Mouse (Mus musculus) embryonic facial prominence, embryonic 13.5 days (tissue): ENCODE results near the gene Efcc1. TPM values are rescaled to one million over a fixed set of nuclear protein-coding genes. Genes with fewer than 3 reads are reported as not detected.
"Not testable (repeated sequence)": the region's sequence is repeated elsewhere in the genome, so short reads cannot be mapped to it uniquely, and the experiment has no call there.

ENCODE experiments used
- ATAC-seq: fragments of 200-750 bp; cut with Nextera tagmentation; 2 replicates; pipeline ENCODE4 v1.8.0; 2017; ENCODE audit warnings: low read depth; ENCODE audit not compliant: insufficient number of reproducible peaks, insufficient read depth, low FRiP score, low TSS enrichment
- H3K27ac ChIP-seq: fragments of 300-500 bp; sonication (generic); 2 replicates; pipeline ENCODE4 v1.5.1; 2015; ENCODE audit warnings: moderate library complexity, mild to moderate bottlenecking, inconsistent platforms
- H3K27me3 ChIP-seq: fragments of 300-500 bp; sonication (generic); 2 replicates; pipeline ENCODE4 v1.6.1; 2015; ENCODE audit warnings: mild to moderate bottlenecking, inconsistent platforms
- H3K36me3 ChIP-seq: fragments of 300-500 bp; sonication (generic); 2 replicates; pipeline ENCODE4 v1.6.1; 2015; ENCODE audit warnings: mild to moderate bottlenecking, inconsistent platforms
- H3K4me1 ChIP-seq: fragments of 300-500 bp; sonication (generic); 2 replicates; pipeline ENCODE4 v1.6.1; 2015; ENCODE audit warnings: inconsistent platforms
- H3K4me2 ChIP-seq: fragments of 300-500 bp; sonication (generic); 2 replicates; pipeline ENCODE4 v1.6.1; 2015; ENCODE audit warnings: moderate library complexity, mild to moderate bottlenecking, inconsistent platforms
- H3K4me3 ChIP-seq: fragments of 300-500 bp; sonication (generic); 2 replicates; pipeline ENCODE4 v1.5.1; 2015; ENCODE audit warnings: mild to moderate bottlenecking, inconsistent platforms
- H3K9ac ChIP-seq: fragments of 300-500 bp; sonication (generic); 2 replicates; pipeline ENCODE4 v1.6.1; 2015; ENCODE audit warnings: mild to moderate bottlenecking, inconsistent platforms
- H3K9me3 ChIP-seq: fragments of 300-500 bp; sonication (generic); 2 replicates; pipeline ENCODE4 v1.6.1; 2016; ENCODE audit warnings: inconsistent platforms
- WGBS: fragments of 180-500 bp; shearing (Covaris S2); methylation state at CpG from one replicate; pipeline ENCODE4 v1.1.7; 2015; ENCODE audit warnings: mixed read lengths; 5-methylcytosine and 5-hydroxymethylcytosine counted together
- polyA plus RNA-seq: library from polyadenylated mRNA; unstranded; fragments of >200 nt; fragmentation: Nextera tagmentation; extraction: Ambion mirVana; gene quantifications from 2 replicates; pipeline ENCODE4 v1.2.1, GENCODE M21; 2015

Gene Efcc1
- polyA plus RNA-seq, 1 experiment from 2014 or later: 2.2 TPM

GRCm38 (mm10) chr6:87763376-87764280 is 33.0 kb downstream of the Efcc1 start:
- Histone ChIP-seq H3K36me3 (no peaks in the 10 kb centered on the region), H3K4me1 (no peaks in the 10 kb centered on the region), H3K4me3 (no peak overlapping the region), H3K27ac (no peak overlapping the region), H3K4me2 (no peak overlapping the region), H3K9ac (no peak overlapping the region), H3K27me3 (no peaks in the 10 kb centered on the region), H3K9me3 (no peaks in the 10 kb centered on the region)
- ATAC-seq: no peak
- 70% methylated on average over 4 of the region's 4 CpGs for WGBS

GRCm38 (mm10) chr6:87764296-87764695 is 33.6 kb downstream of the Efcc1 start:
- H3K9me3 ChIP-seq, H3K4me2 ChIP-seq, H3K9ac ChIP-seq, H3K27me3 ChIP-seq, H3K4me3 ChIP-seq, H3K27ac ChIP-seq, ATAC-seq, H3K36me3 ChIP-seq, H3K4me1 ChIP-seq: not testable (repeated sequence)
- WGBS: 90% methylated on average over 2 of the region's 2 CpGs

GRCm38 (mm10) chr6:87770626-87771025 is 40.0 kb downstream of the Efcc1 start:
- Histone ChIP-seq H3K4me3 (no peak overlapping the region), H3K27ac (no peak overlapping the region), H3K9ac (no peak overlapping the region), H3K4me1 (no peaks in the 10 kb centered on the region), H3K36me3 (no peaks in the 10 kb centered on the region), H3K9me3 (no peaks in the 10 kb centered on the region), H3K4me2 (no peak overlapping the region), H3K27me3 (no peaks in the 10 kb centered on the region)
- WGBS: 54% methylated on average over 8 of the region's 8 CpGs
- no peak for ATAC-seq

- ATAC-seq: no peak
- 27% methylated on average over 1 of the region's 1 CpGs for WGBS
Observed at GRCm38 (mm10) chr6:87774466-87774865, 43.8 kb downstream of the Efcc1 start.

GRCm38 (mm10) chr6:87774909-87775308 is 44.2 kb downstream of the Efcc1 start:
- ATAC-seq: no peak
- Histone ChIP-seq H3K36me3 (no peaks in the 10 kb centered on the region), H3K4me2 (no peak overlapping the region), H3K9me3 (no peaks in the 10 kb centered on the region), H3K9ac (no peak overlapping the region), H3K4me3 (no peak overlapping the region), H3K27me3 (no peaks in the 10 kb centered on the region), H3K27ac (no peak overlapping the region), H3K4me1 (no peaks in the 10 kb centered on the region; the same call in 1 of the 2 replicates)
- 87% methylated on average over 9 of the region's 9 CpGs for WGBS

More at GRCm38 (mm10) chr6:87774466-87774865, 43.8 kb downstream of the Efcc1 start:
- Histone ChIP-seq H3K4me3 (no peak overlapping the region), H3K4me1 (no peaks in the 10 kb centered on the region; the same call in 1 of the 2 replicates), H3K9ac (no peak overlapping the region), H3K36me3 (no peaks in the 10 kb centered on the region), H3K9me3 (no peaks in the 10 kb centered on the region), H3K27ac (no peak overlapping the region), H3K27me3 (no peaks in the 10 kb centered on the region), H3K4me2 (no peak overlapping the region)

GRCm38 (mm10) chr6:87775588-87776245 is 45.0 kb downstream of the Efcc1 start:
- Histone ChIP-seq H3K36me3 (no peaks in the 10 kb centered on the region), H3K9me3 (no peaks in the 10 kb centered on the region), H3K4me2 (no peak overlapping the region), H3K4me3 (no peak overlapping the region), H3K27ac (no peak overlapping the region), H3K9ac (no peak overlapping the region), H3K27me3 (no peaks in the 10 kb centered on the region), H3K4me1 (no peaks in the 10 kb centered on the region; the same call in 1 of the 2 replicates)
- WGBS: 58% methylated on average over 3 of the region's 3 CpGs
- no peak for ATAC-seq

- H3K4me3 ChIP-seq: no peak overlapping the region
- H3K27ac ChIP-seq: no peak overlapping the region
- no peaks in the 10 kb centered on the region for H3K36me3 ChIP-seq
- H3K9ac ChIP-seq: no peak overlapping the region
- no peak overlapping the region for H3K4me2 ChIP-seq
- no peaks in the 10 kb centered on the region for H3K9me3 ChIP-seq
- 93% methylated on average over 1 of the region's 1 CpGs for WGBS
- H3K4me1 ChIP-seq: no peaks in the 10 kb centered on the region; the same call in 1 of the 2 replicates
- no peaks in the 10 kb centered on the region for H3K27me3 ChIP-seq
- ATAC-seq: no peak
Observed at GRCm38 (mm10) chr6:87776663-87777062, 46.0 kb downstream of the Efcc1 start.

GRCm38 (mm10) chr6:87777842-87778241 is 47.2 kb downstream of the Efcc1 start, which contains the start of gene Gp9:
Gene Gp9 (plus strand): TSS chr6:87778072.
- Histone ChIP-seq H3K36me3 (no peaks in the 10 kb centered on the region), H3K27me3 (no peaks in the 10 kb centered on the region), H3K4me3 (no peak within 1 kb of the TSS), H3K9ac (no peak within 1 kb of the TSS), H3K4me2 (no peak within 1 kb of the TSS), H3K4me1 (no peaks in the 10 kb centered on the region; the same call in 1 of the 2 replicates), H3K27ac (no peak within 1 kb of the TSS), H3K9me3 (no peaks in the 10 kb centered on the region)
- no peak for ATAC-seq
- 82% methylated on average over 2 of the region's 2 CpGs for WGBS

- H3K9me3 ChIP-seq: no peaks in the 10 kb centered on the region
- H3K4me3 ChIP-seq: no peak overlapping the region
- WGBS: 69% methylated on average over 11 of the region's 11 CpGs
- H3K4me1 ChIP-seq: no peaks in the 10 kb centered on the region; the same call in 1 of the 2 replicates
- no peaks in the 10 kb centered on the region for H3K36me3 ChIP-seq
- H3K27ac ChIP-seq: no peak overlapping the region
- H3K9ac ChIP-seq: no peak overlapping the region
- ATAC-seq: no peak
- H3K4me2 ChIP-seq: no peak overlapping the region
- H3K27me3 ChIP-seq: no peaks in the 10 kb centered on the region
Observed at GRCm38 (mm10) chr6:87778294-87779173, 47.9 kb downstream of the Efcc1 start.

- ATAC-seq: no peak
- 88% methylated on average over 11 of the region's 11 CpGs for WGBS
- H3K9me3 ChIP-seq: no peaks in the 10 kb centered on the region
- H3K27me3 ChIP-seq: no peaks in the 10 kb centered on the region
- H3K27ac ChIP-seq: no peak overlapping the region
- H3K4me3 ChIP-seq: no peak overlapping the region
- no peaks in the 10 kb centered on the region; the same call in 1 of the 2 replicates for H3K4me1 ChIP-seq
- H3K9ac ChIP-seq: no peak overlapping the region
- no peaks in the 10 kb centered on the region for H3K36me3 ChIP-seq
- no peak overlapping the region for H3K4me2 ChIP-seq
Observed at GRCm38 (mm10) chr6:87779174-87780165, 48.8 kb downstream of the Efcc1 start.
